Mouse (Mus musculus) urinary bladder, postnatal 25 days (tissue): ENCODE data around the gene Camta2.

Experiments
- DNase-seq: peaks from one replicate; pipeline ENCODE4 v3.0.0; 2022; ENCODE audit warnings: low spot score

Gene Camta2

GRCm38 (mm10) chr11:70647716-70648420, 40.0 kb downstream of the Camta2 start:
- peak; percentile 43 for DNase-seq

DNA sequence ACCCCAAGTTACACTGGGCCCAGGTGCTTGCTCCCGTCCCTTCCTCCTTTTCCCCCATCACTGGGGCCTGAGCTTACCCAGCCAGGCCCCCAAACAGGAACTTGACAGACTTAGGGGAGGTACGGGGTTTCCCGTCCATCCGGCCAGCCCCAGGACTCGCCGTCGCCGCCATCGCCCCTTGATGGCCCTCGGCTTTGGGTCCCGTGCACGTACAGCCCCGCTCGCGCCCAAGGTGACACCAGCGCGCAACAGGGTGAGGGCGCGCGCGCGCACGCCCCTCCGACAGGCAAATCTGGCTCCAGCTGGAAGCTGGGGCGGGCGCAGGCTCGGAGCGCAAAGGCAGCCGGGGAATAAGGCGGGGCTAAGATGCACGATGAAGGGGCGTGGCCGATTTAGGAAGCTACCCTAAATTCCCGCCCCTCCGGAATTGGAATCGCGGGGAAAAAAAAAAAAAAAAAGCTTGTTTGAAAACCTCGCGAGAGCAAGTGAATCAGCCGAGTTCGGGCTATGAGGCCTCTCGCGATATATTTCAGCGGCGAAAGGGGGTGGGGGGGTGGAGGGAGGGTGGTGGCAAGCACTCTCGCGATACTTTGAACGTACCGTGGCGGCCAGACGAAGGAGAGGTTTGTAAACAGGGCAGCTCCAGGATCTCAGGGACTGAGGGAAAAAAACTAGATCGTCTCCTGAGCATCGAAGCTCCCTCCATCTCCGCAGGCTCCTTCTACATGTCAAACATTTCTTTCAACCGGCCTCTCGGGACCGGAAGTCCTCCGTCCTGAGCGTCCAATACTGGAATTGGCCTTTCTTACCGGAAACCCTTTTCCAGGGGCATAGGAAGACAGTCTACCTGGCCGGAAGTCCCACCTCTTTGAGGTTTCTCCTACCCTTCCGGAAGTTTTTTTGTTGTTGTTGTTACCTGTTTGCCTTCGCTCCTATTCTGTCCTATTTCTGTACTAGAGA, 40.9 kb downstream of the Camta2 start, which contains the start of the genes Rnf167 and Slc25a11:
TSS of gene Rnf167 (plus strand) at position 545 of the 960 bp plus-strand sequence.
TSS of gene Slc25a11 (minus strand) at position 789 of the 960 bp plus-strand sequence.
- peak; percentile 88 for DNase-seq

- no peak for DNase-seq
Observed at GRCm38 (mm10) chr11:70646259-70646555, 41.7 kb downstream of the Camta2 start.

- DNase-seq = no peak
Observed at GRCm38 (mm10) chr11:70645461-70646258, 42.2 kb downstream of the Camta2 start.

GRCm38 (mm10) chr11:70644564-70645103, 43.3 kb downstream of the Camta2 start:
- DNase-seq = no peak

GRCm38 (mm10) chr11:70643051-70643450, 44.9 kb downstream of the Camta2 start:
- no peak for DNase-seq

- DNase-seq = no peak
Observed at GRCm38 (mm10) chr11:70641241-70641640, 46.7 kb downstream of the Camta2 start.

- no peak for DNase-seq
Observed at GRCm38 (mm10) chr11:70639976-70640375, 47.9 kb downstream of the Camta2 start.

- no peak for DNase-seq
Observed at GRCm38 (mm10) chr11:70638714-70639278, 49.1 kb downstream of the Camta2 start, which contains the start of gene Gp1ba. TSS of gene Gp1ba (plus strand) at chr11:70639122.

DNA sequence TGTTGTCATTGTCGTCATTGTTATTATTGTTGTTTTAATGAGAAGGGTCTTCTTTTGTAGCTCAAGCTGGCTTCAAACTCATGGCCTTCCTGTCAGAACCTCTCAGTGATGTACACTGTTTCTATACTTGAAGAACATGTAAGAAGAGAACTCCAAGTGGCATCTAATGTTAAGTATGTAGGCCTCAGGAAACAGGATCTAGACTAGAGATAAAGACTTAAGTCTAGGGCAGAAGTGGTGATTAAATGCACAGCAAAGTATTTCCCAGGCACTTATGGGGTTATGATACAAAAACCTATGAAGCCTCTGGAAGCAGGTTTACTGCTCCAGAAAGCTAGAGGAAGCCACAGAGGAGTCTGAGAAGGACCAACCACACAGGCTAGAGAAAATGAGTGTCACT, 49.6 kb downstream of the Camta2 start:
- no peak for DNase-seq

DNA sequence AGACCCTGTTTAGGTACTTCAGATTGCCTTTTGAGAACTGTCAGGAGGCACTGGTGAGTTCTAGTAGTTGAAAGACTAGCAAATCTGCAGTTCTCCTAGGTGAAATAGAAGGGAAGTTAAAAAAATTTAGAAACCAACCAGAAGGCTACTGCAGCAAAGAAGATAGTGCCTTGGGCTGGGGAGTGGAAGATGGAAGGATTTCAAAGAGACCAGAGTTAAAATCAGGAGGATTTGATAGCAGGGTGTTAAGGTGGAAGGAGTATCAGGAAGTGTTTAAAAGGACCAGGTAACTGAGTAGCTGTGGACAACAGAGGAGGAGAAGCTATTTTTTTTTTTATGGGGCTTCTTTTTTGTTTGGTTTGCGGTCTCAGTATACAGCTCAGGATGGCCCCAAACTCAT, 50.1 kb downstream of the Camta2 start:
- DNase-seq = no peak

GRCm38 (mm10) chr11:70635601-70636000, 52.3 kb downstream of the Camta2 start:
- DNase-seq = no peak

- no peak for DNase-seq
Observed at GRCm38 (mm10) chr11:70630129-70630528, 57.8 kb downstream of the Camta2 start.

DNA sequence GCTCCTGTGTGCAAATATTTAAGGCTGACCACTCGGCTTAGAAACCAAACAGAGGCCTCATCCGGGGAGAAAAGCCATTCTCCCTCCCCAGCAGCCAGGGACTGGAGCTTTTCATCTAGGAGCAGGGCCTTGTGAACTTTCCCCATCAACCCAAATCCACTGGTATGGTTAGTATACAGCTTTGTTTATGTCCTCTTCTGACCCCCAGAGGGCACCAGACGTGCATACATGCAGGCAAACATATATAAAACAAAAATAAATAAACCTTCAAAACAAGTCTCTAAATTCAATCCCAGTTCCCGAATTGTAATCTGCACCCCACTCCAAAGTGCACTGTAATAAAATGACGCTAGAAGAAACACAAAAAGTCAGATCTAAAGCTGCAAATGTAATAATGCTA, 58.3 kb downstream of the Camta2 start:
- no peak for DNase-seq

- DNase-seq = no peak
Observed at GRCm38 (mm10) chr11:70628431-70628830, 59.5 kb downstream of the Camta2 start.

GRCm38 (mm10) chr11:70626877-70627276, 61.0 kb downstream of the Camta2 start:
- DNase-seq = no peak

DNA sequence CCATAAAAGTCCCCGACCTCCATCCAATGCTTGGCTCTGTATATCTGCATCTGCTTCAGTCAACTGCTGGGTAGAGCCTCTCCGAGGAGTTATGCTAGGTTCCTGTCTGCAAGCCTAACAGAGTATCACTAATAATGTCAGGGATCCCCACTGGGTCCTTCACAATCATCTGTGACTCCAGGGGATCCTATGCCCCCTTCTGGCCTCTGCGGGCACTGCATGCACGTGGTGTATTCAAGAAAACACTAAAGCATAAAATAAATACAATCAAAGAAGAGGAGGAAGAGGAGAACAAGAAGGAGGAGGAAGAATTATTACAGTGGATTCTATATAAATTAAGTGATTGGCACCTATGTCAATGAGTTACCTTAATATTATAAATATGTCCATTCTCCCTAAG, 62.4 kb downstream of the Camta2 start:
- DNase-seq = no peak

GRCm38 (mm10) chr11:70623053-70623742, 64.7 kb downstream of the Camta2 start:
- no peak for DNase-seq

DNA sequence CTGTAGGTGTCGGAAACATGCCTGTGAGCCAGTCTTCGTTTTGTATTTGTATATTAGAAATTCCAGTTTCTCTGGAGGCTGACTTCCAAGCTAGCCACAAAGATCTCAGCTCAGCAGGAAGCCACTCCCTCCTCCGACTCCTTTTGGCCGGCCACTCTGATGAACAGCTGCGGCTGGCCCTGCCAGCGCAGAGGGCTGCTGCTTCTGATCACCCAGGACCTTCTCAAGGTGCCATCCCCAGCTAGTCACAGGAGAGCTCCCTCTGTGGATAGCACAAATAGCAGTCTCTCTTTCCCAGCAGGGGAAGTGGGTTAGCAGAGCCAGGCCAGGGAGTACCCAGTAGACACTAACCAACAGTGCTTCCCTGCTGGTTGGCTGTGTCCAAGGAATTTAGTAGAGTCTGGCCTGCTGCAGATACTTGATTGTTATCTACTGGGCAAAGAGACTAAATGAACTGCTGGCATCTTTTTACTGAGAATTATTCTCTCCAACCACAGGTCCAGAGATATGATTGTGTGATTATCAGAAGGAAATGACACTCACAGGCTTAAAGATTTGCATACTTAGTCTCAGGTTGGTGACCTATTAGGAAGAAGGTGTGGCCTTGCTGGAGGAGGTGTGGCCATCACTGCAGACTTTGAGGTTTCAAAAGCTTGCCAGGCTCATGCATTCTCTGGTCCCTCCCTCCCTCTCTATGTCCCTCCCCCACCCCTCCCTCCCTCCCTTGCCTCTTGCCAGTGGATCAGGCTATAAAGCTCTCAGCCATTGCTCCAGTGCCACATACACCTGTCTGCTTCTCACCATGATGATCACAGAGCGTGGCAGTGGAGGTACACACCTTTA, 65.7 kb downstream of the Camta2 start:
- DNase-seq = no peak
